Mouse (Mus musculus) intestine, embryonic 15.5 days (tissue): ENCODE data around the gene Impad1. TPM values are rescaled to one million over a fixed set of nuclear protein-coding genes. Genes with fewer than 3 reads are reported as not detected.
A peak's percentile ranks its signal among the peaks of the same experiment; 100 is the strongest.

Source experiments
- ATAC-seq: fragments of 200-750 bp; cut with Nextera tagmentation; 2 replicates; pipeline ENCODE4 v1.8.0; 2017; ENCODE audit warnings: moderate TSS enrichment, moderate library complexity
- H3K27ac ChIP-seq: fragments of 300-500 bp; sonication (generic); 2 replicates; pipeline ENCODE4 v1.5.1; 2015; ENCODE audit warnings: mild to moderate bottlenecking, inconsistent platforms
- H3K27me3 ChIP-seq: fragments of 300-500 bp; sonication (generic); replicated peaks from 2 replicates; pipeline ENCODE4 v1.6.1; 2015; ENCODE audit warnings: inconsistent platforms
- H3K36me3 ChIP-seq: fragments of 300-500 bp; sonication (generic); 2 replicates; pipeline ENCODE4 v1.6.1; 2015; ENCODE audit warnings: inconsistent platforms
- H3K4me1 ChIP-seq: fragments of 300-500 bp; sonication (generic); replicated peaks from 2 replicates; pipeline ENCODE4 v1.6.1; 2015; ENCODE audit warnings: inconsistent platforms
- H3K4me2 ChIP-seq: fragments of 300-500 bp; sonication (generic); replicated peaks from 2 replicates; pipeline ENCODE4 v1.6.1; 2015; ENCODE audit warnings: mild to moderate bottlenecking, inconsistent platforms
- H3K4me3 ChIP-seq: fragments of 300-500 bp; sonication (generic); replicated peaks from 2 replicates; pipeline ENCODE4 v1.5.1; 2015; ENCODE audit warnings: inconsistent platforms
- H3K9ac ChIP-seq: fragments of 300-500 bp; sonication (generic); 2 replicates; pipeline ENCODE4 v1.6.1; 2015; ENCODE audit warnings: inconsistent platforms
- H3K9me3 ChIP-seq: fragments of 300-500 bp; sonication (generic); 2 replicates; pipeline ENCODE4 v1.6.1; 2016; ENCODE audit warnings: inconsistent platforms
- whole genome bisulfite sequencing: fragments of 180-500 bp; shearing (Covaris S2); methylation state at CpG from one replicate; pipeline ENCODE4 v1.1.7; 2015; 5-methylcytosine and 5-hydroxymethylcytosine counted together
- polyA plus RNA-seq: library from polyadenylated mRNA; unstranded; fragments of >200 nt; fragmentation: Nextera tagmentation; extraction: Ambion mirVana; gene quantifications from 2 replicates; pipeline ENCODE4 v1.2.1, GENCODE M21; 2015

Impad1 gene
- 37.2 and 41.5 TPM in 2 replicates for polyA plus RNA-seq

DNA sequence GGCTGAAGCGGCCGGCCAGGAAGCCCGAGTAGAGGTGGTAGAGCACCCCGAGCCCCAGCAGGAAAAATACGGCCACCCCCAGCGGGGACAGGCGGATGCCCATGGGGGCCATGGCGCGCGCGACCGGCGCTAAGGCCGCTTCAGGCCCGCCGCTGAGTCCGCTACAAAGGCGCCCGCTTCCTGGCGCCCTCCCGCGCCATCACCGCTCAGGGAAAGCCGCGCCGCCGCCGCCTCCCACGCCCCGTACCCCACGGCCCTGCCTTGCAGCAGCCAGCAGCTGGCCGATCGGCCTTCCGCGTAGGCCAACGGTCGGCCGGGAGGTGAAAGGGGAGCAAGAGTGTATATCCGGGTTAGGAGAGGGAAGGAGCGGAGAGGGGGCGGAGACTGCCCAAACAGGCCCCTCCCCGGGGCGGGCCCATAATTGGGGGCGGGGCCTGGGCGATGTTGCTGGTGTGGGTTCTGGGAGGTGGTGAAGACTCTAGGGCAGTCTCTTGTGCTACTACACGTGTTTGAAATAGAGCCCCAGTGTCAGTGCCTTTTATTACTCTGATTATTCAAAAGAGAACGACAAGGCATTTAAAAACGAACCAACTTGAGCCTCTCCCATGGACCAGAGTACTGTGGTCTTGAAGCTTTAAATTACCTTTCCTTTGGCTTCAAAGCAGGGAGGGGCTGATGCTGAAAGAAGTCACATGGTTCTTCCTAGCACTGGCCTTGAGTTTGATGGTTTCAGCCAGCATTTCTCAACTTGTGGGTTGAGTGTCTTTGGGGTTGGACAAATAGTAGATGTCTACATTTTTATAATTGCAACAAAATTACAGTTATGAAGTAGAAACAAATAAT is at the start of gene Impad1:
Impad1 (minus strand) TSS at position 364 of the 843 bp plus-strand sequence.
- no peaks in the 10 kb centered on the region for H3K36me3 ChIP-seq
- H3K4me1 ChIP-seq, result peaks cover 2% of the 10 kb centered on the region; the same call in 1 of the 2 replicates
- H3K4me2 ChIP-seq, result peak within 1 kb of the TSS; percentile 69
- peak within 1 kb of the TSS; percentile 94 for H3K4me3 ChIP-seq
- H3K9ac ChIP-seq, result peak within 1 kb of the TSS; percentile 97
- peak; percentile 97 for ATAC-seq
- under 1% methylated on average over 48 of the region's 48 CpGs for WGBS
- no peaks in the 10 kb centered on the region for H3K27me3 ChIP-seq
- H3K27ac ChIP-seq, result peak within 1 kb of the TSS; percentile 89
- no peaks in the 10 kb centered on the region for H3K9me3 ChIP-seq

DNA sequence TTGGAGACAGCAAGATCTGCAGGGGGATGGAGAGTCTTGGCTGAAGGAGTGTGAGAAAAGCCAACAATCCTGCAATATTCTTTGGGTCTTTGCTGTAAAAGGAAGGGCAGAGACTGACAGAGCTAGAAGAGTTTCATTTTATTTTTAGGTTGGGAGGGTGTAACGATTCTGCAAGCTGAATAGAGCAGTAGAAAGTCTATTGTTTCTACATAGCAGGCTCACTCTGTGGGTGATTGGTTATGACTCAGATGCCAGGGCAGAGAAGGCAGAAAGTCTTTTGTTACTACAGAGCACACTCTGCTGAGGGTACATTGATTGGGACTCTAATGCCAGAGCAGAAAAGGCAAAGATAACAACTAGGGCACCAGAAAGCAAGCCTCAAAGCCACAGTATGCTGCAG is 47.0 kb upstream of the Impad1 start:
- no peak for ATAC-seq
- WGBS, result 70% methylated on average over 1 of the region's 1 CpGs
- no peak overlapping the region for H3K9ac ChIP-seq

DNA sequence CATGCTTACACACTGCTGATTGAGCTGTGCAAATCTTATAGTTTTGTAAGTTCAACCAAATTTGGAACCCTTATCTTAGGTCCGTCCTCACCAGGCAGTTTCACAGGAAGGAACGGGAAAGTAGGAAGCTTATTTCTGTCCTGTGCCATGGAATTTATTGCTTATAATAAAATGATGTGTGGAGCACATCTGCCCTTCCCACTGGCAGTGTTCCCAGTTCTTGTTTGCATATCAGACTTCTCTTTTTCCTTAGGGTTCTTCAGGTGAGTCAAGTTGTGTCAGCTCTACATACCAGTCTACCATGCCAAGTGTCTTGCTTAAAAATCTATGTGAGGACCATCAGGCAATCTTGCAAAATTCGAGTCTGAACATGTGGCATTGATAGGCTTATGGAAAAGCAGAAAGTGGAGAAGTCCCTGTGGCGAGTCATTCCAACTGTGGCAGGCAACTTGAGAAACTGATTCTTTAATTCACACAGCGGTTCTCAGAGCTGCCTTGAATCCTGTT is 40.7 kb upstream of the Impad1 start:
- no peaks in the 10 kb centered on the region for H3K36me3 ChIP-seq
- ATAC-seq, result peak; percentile 61; the same call in 1 of the 2 replicates

More for the DNA sequence above, 47.0 kb upstream of the Impad1 start:
- no peak overlapping the region for H3K27ac ChIP-seq
- no peaks in the 10 kb centered on the region for H3K27me3 ChIP-seq
- H3K9me3 ChIP-seq, result no peaks in the 10 kb centered on the region
- H3K4me3 ChIP-seq, result no peak overlapping the region
- no peak overlapping the region for H3K4me2 ChIP-seq
- no peaks in the 10 kb centered on the region for H3K4me1 ChIP-seq
- H3K36me3 ChIP-seq, result no peaks in the 10 kb centered on the region

GRCm38 (mm10) chr4:4828131-4828530 is 35.0 kb upstream of the Impad1 start:
- no peaks in the 10 kb centered on the region for H3K9me3 ChIP-seq
- 79% methylated on average over 2 of the region's 2 CpGs for WGBS
- no peaks in the 10 kb centered on the region for H3K4me1 ChIP-seq
- no peaks in the 10 kb centered on the region for H3K36me3 ChIP-seq
- H3K27me3 ChIP-seq, result no peaks in the 10 kb centered on the region
- no peak overlapping the region for H3K27ac ChIP-seq
- no peak for ATAC-seq
- no peak overlapping the region for H3K4me3 ChIP-seq
- no peak overlapping the region for H3K9ac ChIP-seq
- H3K4me2 ChIP-seq, result no peak overlapping the region

More for the DNA sequence above, 40.7 kb upstream of the Impad1 start:
- Histone ChIP-seq H3K27ac (no peak overlapping the region), H3K4me1 (no peaks in the 10 kb centered on the region), H3K4me2 (no peak overlapping the region), H3K9me3 (no peaks in the 10 kb centered on the region), H3K4me3 (no peak overlapping the region), H3K27me3 (no peaks in the 10 kb centered on the region), H3K9ac (no peak overlapping the region)
- 59% methylated on average over 5 of the region's 5 CpGs for WGBS

DNA sequence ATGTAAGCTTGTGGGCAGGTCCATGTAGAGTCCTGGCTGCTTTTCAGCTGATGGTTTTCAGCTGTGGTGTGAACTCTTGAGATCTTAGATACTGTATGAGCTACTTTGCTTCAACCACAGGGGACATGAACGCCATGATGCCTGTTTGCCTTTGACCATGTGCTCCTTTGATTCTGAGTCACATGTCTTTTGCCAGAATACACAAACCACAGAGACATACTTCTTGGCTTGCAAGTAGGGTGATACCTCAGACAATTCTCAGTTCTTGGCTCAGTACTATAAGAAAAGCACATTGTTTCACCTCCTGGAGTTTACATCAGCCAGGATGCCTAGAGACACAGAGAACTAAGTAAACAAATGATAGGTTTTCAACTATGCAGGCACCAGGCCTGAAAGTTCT is 29.0 kb upstream of the Impad1 start:
- Histone ChIP-seq H3K27me3 (no peaks in the 10 kb centered on the region), H3K4me2 (no peak overlapping the region), H3K36me3 (no peaks in the 10 kb centered on the region), H3K4me1 (no peaks in the 10 kb centered on the region), H3K9ac (no peak overlapping the region), H3K4me3 (no peak overlapping the region), H3K9me3 (no peaks in the 10 kb centered on the region), H3K27ac (no peak overlapping the region)
- 80% methylated on average over 1 of the region's 1 CpGs for WGBS
- ATAC-seq, result no peak

GRCm38 (mm10) chr4:4792141-4792991 is 789 bp downstream of the Impad1 start:
- Histone ChIP-seq H3K9ac (peak overlapping the region; percentile 97), H3K9me3 (no peaks in the 10 kb centered on the region), H3K27ac (peak overlapping the region; percentile 89), H3K4me2 (peak overlapping the region; percentile 69), H3K27me3 (no peaks in the 10 kb centered on the region), H3K36me3 (peaks cover 6% of the 10 kb centered on the region; the same call in 1 of the 2 replicates), H3K4me1 (peaks cover 2% of the 10 kb centered on the region; the same call in 1 of the 2 replicates), H3K4me3 (peak overlapping the region; percentile 94)
- peak; percentile 78 for ATAC-seq
- under 1% methylated on average over 61 of the region's 61 CpGs for WGBS

GRCm38 (mm10) chr4:4791180-4791579 is 2.0 kb downstream of the Impad1 start:
- no peaks in the 10 kb centered on the region for H3K27me3 ChIP-seq
- peak overlapping the region; percentile 69 for H3K4me2 ChIP-seq
- ATAC-seq, result no peak
- no peak overlapping the region for H3K9ac ChIP-seq
- peak overlapping the region; percentile 94; the same call in 1 of the 2 replicates for H3K4me3 ChIP-seq
- H3K9me3 ChIP-seq, result no peaks in the 10 kb centered on the region
- peaks cover 7% of the 10 kb centered on the region; the same call in 1 of the 2 replicates for H3K36me3 ChIP-seq
- 78% methylated on average over 1 of the region's 1 CpGs for WGBS
- peaks cover 2% of the 10 kb centered on the region; the same call in 1 of the 2 replicates for H3K4me1 ChIP-seq
- H3K27ac ChIP-seq, result no peak overlapping the region

- Histone ChIP-seq H3K4me2 (no peak overlapping the region), H3K36me3 (peaks cover 14% of the 10 kb centered on the region), H3K4me1 (no peaks in the 10 kb centered on the region), H3K9ac (no peak overlapping the region), H3K27me3 (no peaks in the 10 kb centered on the region), H3K9me3 (no peaks in the 10 kb centered on the region), H3K4me3 (no peak overlapping the region), H3K27ac (no peak overlapping the region)
- WGBS, result 82% methylated on average over 2 of the region's 2 CpGs
- ATAC-seq, result no peak
Observed at GRCm38 (mm10) chr4:4785169-4785568, 8.0 kb downstream of the Impad1 start.

- Histone ChIP-seq H3K4me2 (no peak overlapping the region), H3K36me3 (peaks cover 14% of the 10 kb centered on the region), H3K27me3 (no peaks in the 10 kb centered on the region), H3K27ac (no peak overlapping the region), H3K9me3 (no peaks in the 10 kb centered on the region), H3K4me3 (no peak overlapping the region), H3K9ac (no peak overlapping the region), H3K4me1 (no peaks in the 10 kb centered on the region)
- 71% methylated on average over 1 of the region's 1 CpGs for WGBS
- no peak; the same call in 1 of the 2 replicates for ATAC-seq
Observed at GRCm38 (mm10) chr4:4784305-4784704, 8.8 kb downstream of the Impad1 start.

DNA sequence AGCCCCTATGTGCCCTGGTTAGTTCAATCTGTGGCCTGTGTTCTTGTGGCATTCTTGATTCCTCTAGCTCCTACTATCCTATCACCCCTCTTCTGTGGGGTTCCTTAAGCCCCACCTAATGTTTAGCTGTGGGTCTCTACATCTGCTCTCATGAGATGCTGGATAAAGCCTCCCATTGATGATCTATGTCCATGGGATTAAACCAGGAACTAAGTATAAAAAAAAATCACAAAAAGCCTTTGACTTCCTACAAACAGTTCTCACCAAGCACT is 9.5 kb downstream of the Impad1 start:
- no peaks in the 10 kb centered on the region for H3K27me3 ChIP-seq
- no peaks in the 10 kb centered on the region for H3K4me1 ChIP-seq
- H3K27ac ChIP-seq, result no peak overlapping the region
- peaks cover 14% of the 10 kb centered on the region for H3K36me3 ChIP-seq
- ATAC-seq, result no peak
- no peak overlapping the region for H3K4me3 ChIP-seq
- no peak overlapping the region for H3K9ac ChIP-seq
- no peaks in the 10 kb centered on the region for H3K9me3 ChIP-seq
- no peak overlapping the region for H3K4me2 ChIP-seq

DNA sequence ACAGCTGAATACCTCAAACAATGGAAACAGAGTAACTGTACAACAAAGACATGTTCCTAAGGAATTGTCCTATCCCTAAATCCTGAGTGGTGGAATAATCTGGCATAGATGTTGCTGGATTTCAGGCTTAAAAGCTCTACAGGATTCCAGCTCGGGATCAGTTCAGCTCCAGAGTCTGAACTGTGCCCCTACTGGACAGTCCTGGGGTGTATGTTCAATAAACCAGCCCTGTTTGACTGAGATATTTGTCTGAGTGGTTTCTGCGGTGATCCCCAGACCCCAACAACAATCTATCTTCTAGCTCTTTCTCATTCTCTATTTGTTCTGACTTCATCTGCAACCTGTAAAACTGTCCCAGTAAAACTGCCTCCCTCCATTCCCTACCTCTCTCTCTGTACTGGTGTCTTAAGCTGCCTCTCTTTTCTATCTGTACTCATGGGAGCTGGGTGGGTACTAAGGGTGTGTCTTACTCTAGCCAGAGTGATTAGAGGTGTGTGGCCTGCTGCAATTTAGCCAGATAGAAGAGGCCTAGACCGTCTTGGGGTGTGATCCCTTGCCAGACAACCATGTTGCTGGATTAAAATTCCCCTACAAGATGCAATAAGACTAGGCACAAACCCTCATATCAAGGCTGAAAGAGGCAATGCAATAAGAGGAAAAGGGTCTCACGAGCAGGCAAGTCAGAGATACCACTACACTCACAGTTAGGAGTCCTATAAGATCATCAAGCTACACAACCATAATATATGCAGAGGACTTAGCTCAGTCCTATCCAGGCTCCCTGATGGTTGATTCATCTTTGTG is 10.1 kb downstream of the Impad1 start:
- no peaks in the 10 kb centered on the region for H3K4me1 ChIP-seq

More for the DNA sequence above, 10.1 kb downstream of the Impad1 start:
- no peak overlapping the region for H3K4me2 ChIP-seq
- no peaks in the 10 kb centered on the region for H3K27me3 ChIP-seq
- peak; percentile 72; the same call in 1 of the 2 replicates for ATAC-seq
- H3K9ac ChIP-seq, result no peak overlapping the region
- no peak overlapping the region for H3K4me3 ChIP-seq
- WGBS, result 88% methylated on average over 4 of the region's 4 CpGs
- H3K27ac ChIP-seq, result no peak overlapping the region
- peaks cover 14% of the 10 kb centered on the region for H3K36me3 ChIP-seq
- no peaks in the 10 kb centered on the region for H3K9me3 ChIP-seq
